Mouse (Mus musculus): ENCODE data around the gene Lrrc75a. TPM values are rescaled to one million over a fixed set of nuclear protein-coding genes. Genes with fewer than 3 reads are reported as not detected.
A peak's percentile ranks its signal among the peaks of the same experiment; 100 is the strongest.

Gene Lrrc75a
- polyA plus RNA-seq, 1 experiment from 2014 or later, result 12.6 TPM

DNA sequence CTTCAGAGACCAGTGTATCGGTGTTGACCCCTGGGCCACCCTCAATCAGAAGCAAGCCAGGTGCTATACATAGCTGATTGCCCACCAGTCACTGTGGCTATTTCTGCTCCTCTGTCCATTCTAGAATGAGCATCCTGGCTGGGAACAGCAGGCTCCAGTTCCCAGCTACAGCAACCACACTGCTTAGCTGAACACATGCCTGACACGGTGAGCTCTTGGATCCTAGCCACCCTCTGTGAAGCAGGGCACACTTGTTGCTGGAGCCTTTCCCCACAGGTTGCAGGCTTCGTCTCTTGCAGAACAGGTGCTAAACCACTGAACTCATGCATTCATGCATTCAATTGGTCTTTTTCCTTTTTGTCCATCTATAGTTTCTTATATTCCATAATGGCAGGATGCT, 7.9 kb downstream of the Lrrc75a start:
- no peak for ATAC-seq (ENCODE audit: low FRiP score)
- no peaks in the 10 kb centered on the region for H3K27me3 ChIP-seq (ENCODE audit: control insufficient read depth, insufficient read depth, low read length)

DNA sequence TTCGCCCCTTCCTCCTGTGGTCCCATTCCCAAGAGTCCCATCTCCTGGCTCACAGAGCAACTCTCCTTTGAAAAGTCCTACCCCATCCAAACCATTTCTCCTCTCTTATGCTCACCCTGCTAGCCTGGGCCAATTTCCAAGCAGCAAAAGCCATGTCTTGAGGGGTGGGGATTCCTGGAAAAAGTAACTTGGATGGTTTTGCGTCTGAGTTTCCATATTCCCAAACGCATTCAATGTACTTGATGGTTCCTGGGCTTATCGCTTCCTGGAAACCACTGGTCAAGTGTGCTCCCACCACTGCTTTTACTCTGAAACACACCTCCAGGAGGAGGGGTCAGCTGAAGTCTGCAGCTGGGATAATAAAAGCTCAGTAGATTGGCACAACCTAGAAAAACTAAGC, 9.9 kb downstream of the Lrrc75a start:
- Histone ChIP-seq H3K27ac (ENCODE audit: low read depth, low read length) (no peak overlapping the region), H3K4me2 (no peak overlapping the region)
- DNase-seq (ENCODE audit: low spot score, missing footprints), result no peak

More for the DNA sequence above, 7.9 kb downstream of the Lrrc75a start:
- H3K4me1 ChIP-seq (ENCODE audit: control insufficient read depth, insufficient read depth, low read length), result peaks cover 3% of the 10 kb centered on the region; the same call in 1 of the 2 replicates
- DNase-seq (ENCODE audit: low spot score, missing footprints), result no peak
- no peak overlapping the region for H3K4me2 ChIP-seq
- no peaks in the 10 kb centered on the region for H3K9me3 ChIP-seq (ENCODE audit: control insufficient read depth, low read length)
- no peak overlapping the region for H3K27ac ChIP-seq (ENCODE audit: low read depth, low read length)
- H3K4me3 ChIP-seq (ENCODE audit: low read depth, low read length), result no peak overlapping the region
- 83% methylated on average over 3 of the region's 3 CpGs for WGBS
- H3K36me3 ChIP-seq (ENCODE audit: control insufficient read depth, insufficient read depth, low read length), result no peaks in the 10 kb centered on the region
- H3K9ac ChIP-seq (ENCODE audit: low read length), result no peak overlapping the region

DNA sequence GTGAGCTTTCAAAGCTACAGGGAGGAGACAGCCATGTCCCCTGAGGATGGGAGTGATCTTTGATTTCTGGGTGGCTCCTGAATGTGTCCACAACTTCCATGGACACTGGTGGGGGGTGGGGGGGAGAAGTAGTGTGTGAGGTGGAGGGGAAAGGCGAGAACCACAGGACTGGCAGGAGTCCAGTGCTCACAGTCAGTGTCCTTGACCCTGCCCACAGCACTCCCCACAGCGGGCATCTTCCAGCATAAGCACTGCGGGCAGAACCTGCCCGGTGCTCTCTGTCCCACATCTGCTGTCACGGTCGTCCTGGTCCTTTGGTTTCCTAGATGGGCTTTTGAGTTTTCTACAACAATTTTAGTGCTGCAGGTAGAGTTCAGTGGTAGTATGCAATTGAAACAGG, 10.5 kb downstream of the Lrrc75a start:
- ATAC-seq (ENCODE audit: low FRiP score), result no peak
- no peak overlapping the region for H3K27ac ChIP-seq (ENCODE audit: low read depth, low read length)
- no peak overlapping the region for H3K4me3 ChIP-seq (ENCODE audit: low read depth, low read length)
- 85% methylated on average over 6 of the region's 6 CpGs for WGBS
- no peaks in the 10 kb centered on the region for H3K36me3 ChIP-seq (ENCODE audit: control insufficient read depth, insufficient read depth, low read length)
- H3K27me3 ChIP-seq (ENCODE audit: control insufficient read depth, insufficient read depth, low read length), result no peaks in the 10 kb centered on the region
- no peak overlapping the region for H3K9ac ChIP-seq (ENCODE audit: low read length)
- no peak overlapping the region for H3K4me2 ChIP-seq
- H3K9me3 ChIP-seq (ENCODE audit: control insufficient read depth, low read length), result no peaks in the 10 kb centered on the region
- DNase-seq (ENCODE audit: low spot score, missing footprints), result no peak
- no peaks in the 10 kb centered on the region for H3K4me1 ChIP-seq (ENCODE audit: control insufficient read depth, insufficient read depth, low read length)

More for the DNA sequence above, 9.9 kb downstream of the Lrrc75a start:
- 94% methylated on average over 4 of the region's 4 CpGs for WGBS
- ATAC-seq (ENCODE audit: low FRiP score), result no peak
- H3K9ac ChIP-seq (ENCODE audit: low read length), result no peak overlapping the region
- no peaks in the 10 kb centered on the region for H3K9me3 ChIP-seq (ENCODE audit: control insufficient read depth, low read length)
- H3K4me3 ChIP-seq (ENCODE audit: low read depth, low read length), result no peak overlapping the region
- no peaks in the 10 kb centered on the region for H3K27me3 ChIP-seq (ENCODE audit: control insufficient read depth, insufficient read depth, low read length)
- no peaks in the 10 kb centered on the region for H3K4me1 ChIP-seq (ENCODE audit: control insufficient read depth, insufficient read depth, low read length)
- H3K36me3 ChIP-seq (ENCODE audit: control insufficient read depth, insufficient read depth, low read length), result no peaks in the 10 kb centered on the region

DNA sequence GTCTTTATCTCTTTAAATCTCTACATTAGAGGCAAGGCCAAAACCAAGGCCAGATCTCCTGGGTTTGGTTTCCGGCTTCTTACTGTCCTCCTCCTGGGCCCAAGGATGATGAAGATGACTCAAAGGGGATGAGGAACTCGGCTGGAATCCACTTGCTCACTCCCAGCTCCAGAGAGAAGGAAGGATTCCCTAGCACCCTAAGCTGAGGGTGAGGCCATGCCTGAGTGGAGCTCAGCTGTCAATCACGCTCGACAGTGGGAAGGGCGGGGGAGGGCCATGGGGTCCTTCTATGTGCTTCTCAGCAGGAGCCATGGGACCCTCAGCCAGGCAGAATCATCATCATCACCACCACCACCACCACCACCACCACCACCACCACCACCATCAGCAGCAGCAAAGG, 10.9 kb downstream of the Lrrc75a start:
- no peaks in the 10 kb centered on the region for H3K4me1 ChIP-seq (ENCODE audit: control insufficient read depth, insufficient read depth, low read length)
- no peaks in the 10 kb centered on the region for H3K27me3 ChIP-seq (ENCODE audit: control insufficient read depth, insufficient read depth, low read length)
- H3K4me2 ChIP-seq, result no peak overlapping the region
- no peak overlapping the region for H3K9ac ChIP-seq (ENCODE audit: low read length)
- 66% methylated on average over 5 of the region's 5 CpGs for WGBS
- ATAC-seq (ENCODE audit: low FRiP score), result no peak
- no peak for DNase-seq (ENCODE audit: low spot score, missing footprints)
- no peaks in the 10 kb centered on the region for H3K36me3 ChIP-seq (ENCODE audit: control insufficient read depth, insufficient read depth, low read length)
- no peaks in the 10 kb centered on the region for H3K9me3 ChIP-seq (ENCODE audit: control insufficient read depth, low read length)
- no peak overlapping the region for H3K4me3 ChIP-seq (ENCODE audit: low read depth, low read length)
- no peak overlapping the region for H3K27ac ChIP-seq (ENCODE audit: low read depth, low read length)

DNA sequence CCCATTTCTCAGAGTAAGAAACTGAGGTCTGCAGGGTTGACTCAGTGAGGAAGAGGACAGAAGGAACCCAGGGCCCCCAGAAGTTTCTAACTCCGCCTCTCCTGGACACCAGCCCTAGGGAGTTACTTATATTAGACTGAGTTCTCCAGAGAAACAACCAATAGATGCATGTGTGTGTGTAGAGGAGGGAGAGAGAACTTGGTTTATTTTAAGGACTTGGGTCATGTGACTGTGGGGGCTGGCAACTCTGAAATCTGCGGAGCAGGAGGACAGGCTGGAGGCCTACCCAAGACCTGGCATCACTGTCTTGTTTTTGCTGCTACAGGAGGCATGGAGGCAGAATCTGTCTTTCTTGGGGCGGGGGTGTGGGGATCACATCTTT, 11.5 kb downstream of the Lrrc75a start:
- ATAC-seq (ENCODE audit: low FRiP score), result no peak
- DNase-seq (ENCODE audit: low spot score, missing footprints), result no peak
- Histone ChIP-seq H3K27ac (ENCODE audit: low read depth, low read length) (no peak overlapping the region), H3K4me2 (no peak overlapping the region), H3K9ac (ENCODE audit: low read length) (no peak overlapping the region), H3K27me3 (ENCODE audit: control insufficient read depth, insufficient read depth, low read length) (no peaks in the 10 kb centered on the region), H3K4me1 (ENCODE audit: control insufficient read depth, insufficient read depth, low read length) (no peaks in the 10 kb centered on the region), H3K9me3 (ENCODE audit: control insufficient read depth, low read length) (no peaks in the 10 kb centered on the region), H3K4me3 (ENCODE audit: low read depth, low read length) (no peak overlapping the region), H3K36me3 (ENCODE audit: control insufficient read depth, insufficient read depth, low read length) (no peaks in the 10 kb centered on the region)
- 86% methylated on average over 3 of the region's 3 CpGs for WGBS

DNA sequence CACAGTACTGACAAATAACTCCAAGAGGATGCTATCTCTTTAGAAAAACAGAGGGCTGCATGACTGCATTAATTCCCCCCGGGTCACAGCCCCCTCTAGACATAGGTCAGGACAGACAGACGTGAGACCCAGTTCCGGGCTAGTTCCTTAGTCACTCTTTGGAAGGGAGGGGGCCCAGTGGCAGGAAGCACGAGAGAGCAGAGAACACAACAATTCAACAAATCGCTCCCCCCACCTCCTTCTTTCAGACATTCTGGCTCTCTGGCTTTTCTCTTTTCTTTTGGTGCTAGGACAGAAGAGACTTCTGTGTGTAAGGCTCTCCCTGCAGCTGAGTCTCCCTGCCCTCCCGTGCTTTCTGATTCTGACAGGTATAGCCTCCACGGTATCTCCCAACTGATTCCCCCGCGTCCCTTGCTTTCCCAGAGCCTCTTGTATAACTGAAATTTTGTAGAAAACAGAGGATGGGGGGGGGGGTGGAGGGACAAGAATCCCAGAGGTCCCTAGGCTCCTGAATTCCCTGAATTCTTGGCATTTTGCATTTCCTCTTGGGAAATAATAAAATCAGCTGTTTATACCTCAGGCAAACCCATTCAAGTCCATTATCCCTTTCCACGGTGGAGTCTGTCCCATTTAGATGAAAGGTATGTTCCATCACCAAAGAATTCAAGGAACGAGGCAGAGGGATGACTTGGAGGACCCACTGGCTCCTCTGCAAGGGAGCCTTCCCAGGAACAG, 12.1 kb downstream of the Lrrc75a start:
- Histone ChIP-seq H3K4me3 (ENCODE audit: low read depth, low read length) (no peak overlapping the region), H3K4me1 (ENCODE audit: control insufficient read depth, insufficient read depth, low read length) (peaks cover 4% of the 10 kb centered on the region), H3K9me3 (ENCODE audit: control insufficient read depth, low read length) (no peaks in the 10 kb centered on the region), H3K9ac (ENCODE audit: low read length) (no peak overlapping the region), H3K4me2 (no peak overlapping the region), H3K27ac (ENCODE audit: low read depth, low read length) (no peak overlapping the region), H3K27me3 (ENCODE audit: control insufficient read depth, insufficient read depth, low read length) (no peaks in the 10 kb centered on the region), H3K36me3 (ENCODE audit: control insufficient read depth, insufficient read depth, low read length) (no peaks in the 10 kb centered on the region)
- DNase-seq (ENCODE audit: low spot score, missing footprints), result no peak
- WGBS, result 68% methylated on average over 11 of the region's 11 CpGs
- ATAC-seq (ENCODE audit: low FRiP score), result no peak

DNA sequence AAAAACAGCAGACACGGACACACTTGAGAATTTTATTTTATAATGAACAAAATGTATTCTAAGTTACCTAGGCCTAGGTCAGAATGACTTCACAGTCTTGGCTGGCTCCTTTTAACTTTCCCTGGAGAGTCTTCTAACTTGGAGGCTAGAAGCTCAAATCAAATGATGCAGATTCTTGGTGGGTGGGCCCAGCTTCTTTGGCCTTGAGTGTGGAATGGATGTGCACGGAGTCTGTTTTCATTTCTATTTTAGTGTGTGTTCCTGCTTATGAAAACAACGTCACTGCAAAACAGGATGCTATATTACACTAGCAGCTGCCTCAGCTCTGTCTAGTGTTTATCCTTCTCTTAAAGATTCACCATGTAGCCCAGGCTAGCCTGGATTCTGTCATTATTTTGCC, 12.9 kb downstream of the Lrrc75a start:
- Histone ChIP-seq H3K4me1 (ENCODE audit: control insufficient read depth, insufficient read depth, low read length) (peaks cover 12% of the 10 kb centered on the region), H3K36me3 (ENCODE audit: control insufficient read depth, insufficient read depth, low read length) (no peaks in the 10 kb centered on the region), H3K27ac (ENCODE audit: low read depth, low read length) (no peak overlapping the region), H3K27me3 (ENCODE audit: control insufficient read depth, insufficient read depth, low read length) (no peaks in the 10 kb centered on the region), H3K9me3 (ENCODE audit: control insufficient read depth, low read length) (no peaks in the 10 kb centered on the region), H3K4me2 (no peak overlapping the region), H3K4me3 (ENCODE audit: low read depth, low read length) (no peak overlapping the region), H3K9ac (ENCODE audit: low read length) (no peak overlapping the region)
- WGBS, result 86% methylated on average over 3 of the region's 3 CpGs
- ATAC-seq (ENCODE audit: low FRiP score), result no peak
- no peak for DNase-seq (ENCODE audit: low spot score, missing footprints)

DNA sequence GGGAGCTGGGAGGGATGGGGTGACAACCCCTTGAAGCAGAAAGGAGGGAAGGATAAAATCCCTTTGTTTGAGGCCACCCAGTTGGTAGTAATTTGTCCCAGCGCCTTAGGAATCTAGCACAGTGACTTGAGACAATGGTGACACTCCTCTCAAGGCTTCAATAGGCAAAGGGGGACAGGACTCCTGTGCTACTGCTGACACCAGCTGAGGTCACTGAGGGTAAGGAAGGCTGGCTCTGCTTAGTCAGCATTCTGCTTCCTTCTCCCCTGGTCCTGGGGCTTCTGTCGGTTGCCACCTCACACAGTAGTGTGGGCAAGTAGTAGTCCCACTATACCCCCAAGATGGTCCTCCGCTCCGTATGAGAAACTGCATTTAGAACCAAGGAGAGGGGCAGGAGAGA, 17.2 kb downstream of the Lrrc75a start:
- Histone ChIP-seq H3K4me1 (ENCODE audit: control insufficient read depth, insufficient read depth, low read length) (peaks cover 30% of the 10 kb centered on the region), H3K4me3 (ENCODE audit: low read depth, low read length) (no peak overlapping the region), H3K9me3 (ENCODE audit: control insufficient read depth, low read length) (no peaks in the 10 kb centered on the region), H3K4me2 (no peak overlapping the region), H3K27me3 (ENCODE audit: control insufficient read depth, insufficient read depth, low read length) (no peaks in the 10 kb centered on the region), H3K36me3 (ENCODE audit: control insufficient read depth, insufficient read depth, low read length) (no peaks in the 10 kb centered on the region), H3K9ac (ENCODE audit: low read length) (no peak overlapping the region), H3K27ac (ENCODE audit: low read depth, low read length) (no peak overlapping the region)
- DNase-seq (ENCODE audit: low spot score, missing footprints), result peak; percentile 88
- 20% methylated on average over 4 of the region's 4 CpGs for WGBS
- ATAC-seq (ENCODE audit: low FRiP score), result no peak

DNA sequence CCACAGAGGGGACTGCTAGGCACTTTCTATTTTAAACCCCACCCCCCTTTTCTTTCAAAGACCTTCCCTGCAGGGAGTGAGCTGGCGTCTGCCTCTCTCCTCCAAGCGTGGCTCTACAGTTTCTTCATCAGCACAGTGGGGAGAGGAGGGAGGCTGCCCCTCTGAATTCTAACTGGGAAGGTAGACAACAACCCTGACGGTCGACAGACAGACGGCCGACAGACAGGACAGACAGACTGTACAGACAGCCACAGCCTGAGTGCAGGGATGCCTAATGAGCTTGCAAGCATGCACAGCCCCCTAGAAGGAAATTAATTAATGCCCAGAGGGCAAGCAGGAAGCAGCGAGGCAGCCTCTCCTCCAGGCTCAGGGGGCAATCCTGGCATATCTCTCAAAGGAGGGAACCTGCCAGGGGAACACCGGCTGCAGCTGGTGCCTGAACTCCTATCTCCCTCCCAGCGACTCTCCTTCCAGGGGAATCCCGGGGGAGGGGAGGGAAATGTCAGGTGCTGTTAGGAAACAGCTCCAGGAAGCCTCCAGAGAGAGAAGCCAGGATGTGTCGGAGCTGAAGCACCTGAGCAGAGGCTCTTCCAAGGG, 18.0 kb downstream of the Lrrc75a start:
- H3K9ac ChIP-seq (ENCODE audit: low read length), result peak overlapping the region; percentile 38
- H3K9me3 ChIP-seq (ENCODE audit: control insufficient read depth, low read length), result no peaks in the 10 kb centered on the region
- peaks cover 30% of the 10 kb centered on the region for H3K4me1 ChIP-seq (ENCODE audit: control insufficient read depth, insufficient read depth, low read length)
- no peaks in the 10 kb centered on the region for H3K36me3 ChIP-seq (ENCODE audit: control insufficient read depth, insufficient read depth, low read length)
- WGBS, result 1% methylated on average over 11 of the region's 11 CpGs
- peak; percentile 88 for DNase-seq (ENCODE audit: low spot score, missing footprints)
- peak overlapping the region; percentile 32 for H3K4me2 ChIP-seq
- H3K27ac ChIP-seq (ENCODE audit: low read depth, low read length), result peak overlapping the region; percentile 85
- H3K27me3 ChIP-seq (ENCODE audit: control insufficient read depth, insufficient read depth, low read length), result no peaks in the 10 kb centered on the region
- ATAC-seq (ENCODE audit: low FRiP score), result peak; percentile 64; the same call in 1 of the 2 replicates
- no peak overlapping the region for H3K4me3 ChIP-seq (ENCODE audit: low read depth, low read length)
